Mouse (Mus musculus) lung, embryonic 15.5 days (tissue): Measurements from ENCODE around the gene Myod1. TPM values are rescaled to one million over a fixed set of nuclear protein-coding genes. Genes with fewer than 3 reads are reported as not detected.

Experiments
- ATAC-seq: fragments of 200-750 bp; cut with Nextera tagmentation; 2 replicates; pipeline ENCODE4 v1.8.0; 2017; ENCODE audit warnings: moderate number of reproducible peaks, borderline replicate concordance; ENCODE audit not compliant: low FRiP score, low TSS enrichment; ENCODE audit errors: extremely low read depth
- H3K27ac ChIP-seq: fragments of 300-500 bp; sonication (generic); 2 replicates; pipeline ENCODE4 v1.5.1; 2015; ENCODE audit warnings: moderate library complexity, mild to moderate bottlenecking, inconsistent platforms
- H3K27me3 ChIP-seq: fragments of 300-500 bp; sonication (generic); 2 replicates; pipeline ENCODE4 v1.6.1; 2015; ENCODE audit warnings: inconsistent platforms
- H3K36me3 ChIP-seq: fragments of 300-500 bp; sonication (generic); 2 replicates; pipeline ENCODE4 v1.6.1; 2015; ENCODE audit warnings: inconsistent platforms
- H3K4me1 ChIP-seq: fragments of 300-500 bp; sonication (generic); 2 replicates; pipeline ENCODE4 v1.6.1; 2015; ENCODE audit warnings: inconsistent platforms
- H3K4me2 ChIP-seq: fragments of 300-500 bp; sonication (generic); 2 replicates; pipeline ENCODE4 v1.6.1; 2015; ENCODE audit warnings: inconsistent platforms, mild to moderate bottlenecking, moderate library complexity
- H3K4me3 ChIP-seq: fragments of 300-500 bp; sonication (generic); 2 replicates; pipeline ENCODE4 v1.5.1; 2015; ENCODE audit warnings: mild to moderate bottlenecking, inconsistent platforms
- H3K9ac ChIP-seq: fragments of 300-500 bp; sonication (generic); 2 replicates; pipeline ENCODE4 v1.6.1; 2015; ENCODE audit warnings: inconsistent platforms
- H3K9me3 ChIP-seq: fragments of 300-500 bp; sonication (generic); 2 replicates; pipeline ENCODE4 v1.6.1; 2016; ENCODE audit warnings: inconsistent platforms
- WGBS: fragments of 180-500 bp; shearing (Covaris S2); methylation state at CpG from one replicate; pipeline ENCODE4 v1.1.7; 2015; 5-methylcytosine and 5-hydroxymethylcytosine counted together
- polyA plus RNA-seq: library from polyadenylated mRNA; unstranded; fragments of >200 nt; fragmentation: Nextera tagmentation; extraction: Ambion mirVana; gene quantifications from 2 replicates; pipeline ENCODE4 v1.2.1, GENCODE M21; 2015

The Myod1 gene
- polyA plus RNA-seq, 1 experiment from 2014 or later, result 0.12 TPM

DNA sequence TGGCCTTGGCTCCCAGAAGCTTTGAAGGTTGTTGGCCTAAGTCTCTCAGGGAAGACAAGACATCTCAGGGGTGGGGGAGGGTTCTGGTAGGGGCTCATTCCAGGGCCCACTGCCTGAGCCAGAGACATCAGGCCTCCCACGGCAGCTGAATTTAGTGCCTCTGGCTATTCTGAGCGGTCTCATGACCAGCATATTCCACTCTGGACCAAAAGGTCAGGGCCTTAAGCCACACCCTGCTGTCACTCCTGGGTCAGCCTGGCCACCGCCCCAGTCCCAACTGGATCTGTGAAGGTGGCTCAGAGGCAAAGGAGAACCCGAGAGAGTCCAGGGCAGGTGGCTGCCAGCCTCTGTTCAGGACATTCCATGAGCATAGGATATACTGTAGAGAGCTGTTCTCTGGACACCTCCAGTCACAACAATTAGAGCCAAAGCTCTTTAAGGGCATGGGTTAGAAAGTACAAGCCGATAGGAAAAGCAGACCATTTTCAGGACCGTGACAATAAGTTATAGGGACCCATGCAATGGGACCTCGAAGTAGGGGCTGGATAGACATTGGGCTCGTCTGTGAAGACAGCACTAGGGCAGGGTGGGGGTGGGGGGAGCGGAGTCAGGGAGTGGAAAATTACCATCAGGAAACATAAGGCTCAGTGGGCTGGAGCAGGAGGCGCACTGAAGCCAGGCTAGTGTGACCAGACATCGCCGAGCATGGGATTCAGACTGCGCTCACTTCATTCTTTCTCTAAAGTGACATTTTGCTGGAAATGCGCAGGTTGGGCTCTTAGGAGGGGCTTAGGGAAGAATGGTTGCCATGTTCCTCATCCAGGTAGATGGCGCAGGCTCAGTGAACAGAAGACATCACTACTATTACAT lies 27.6 kb downstream of the Myod1 start:
- no peaks in the 10 kb centered on the region for H3K4me1 ChIP-seq
- no peak overlapping the region for H3K9ac ChIP-seq
- H3K4me3 ChIP-seq, result no peak overlapping the region
- H3K36me3 ChIP-seq, result no peaks in the 10 kb centered on the region
- H3K4me2 ChIP-seq, result no peak overlapping the region
- ATAC-seq, result no peak
- WGBS, result 78% methylated on average over 15 of the region's 15 CpGs
- no peak overlapping the region for H3K27ac ChIP-seq
- no peaks in the 10 kb centered on the region for H3K9me3 ChIP-seq
- peaks cover 16% of the 10 kb centered on the region for H3K27me3 ChIP-seq

GRCm38 (mm10) chr7:46404756-46405155 lies 28.5 kb downstream of the Myod1 start:
- Histone ChIP-seq H3K9ac (no peak overlapping the region), H3K27me3 (peaks cover 7% of the 10 kb centered on the region), H3K4me1 (no peaks in the 10 kb centered on the region), H3K4me2 (no peak overlapping the region), H3K4me3 (no peak overlapping the region), H3K9me3 (no peaks in the 10 kb centered on the region), H3K27ac (no peak overlapping the region), H3K36me3 (no peaks in the 10 kb centered on the region)
- WGBS, result 83% methylated on average over 7 of the region's 7 CpGs
- no peak for ATAC-seq

DNA sequence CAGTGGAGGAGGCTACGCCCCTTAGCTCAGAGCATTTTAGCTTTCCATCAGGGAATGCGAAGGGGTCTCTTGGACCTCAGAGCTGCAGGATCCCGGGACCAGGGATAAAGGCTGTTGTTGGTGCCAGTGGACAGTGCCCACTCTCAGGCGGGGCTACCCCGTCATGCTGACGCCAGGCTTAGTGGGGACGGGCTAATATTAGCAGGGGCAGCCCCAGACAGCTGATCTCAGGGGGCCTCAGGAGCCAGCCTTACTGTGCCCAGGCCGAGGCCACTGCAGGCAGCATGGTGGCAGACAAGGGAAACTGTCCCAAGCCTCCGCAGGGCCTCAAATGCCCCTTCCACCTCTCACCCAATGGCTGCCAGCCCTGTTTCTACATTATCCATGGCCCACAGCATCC lies 32.3 kb downstream of the Myod1 start:
- Histone ChIP-seq H3K27me3 (no peaks in the 10 kb centered on the region), H3K36me3 (no peaks in the 10 kb centered on the region), H3K4me1 (no peaks in the 10 kb centered on the region), H3K9me3 (no peaks in the 10 kb centered on the region), H3K9ac (no peak overlapping the region), H3K4me3 (no peak overlapping the region), H3K27ac (no peak overlapping the region), H3K4me2 (no peak overlapping the region)
- 80% methylated on average over 9 of the region's 9 CpGs for WGBS
- no peak for ATAC-seq

DNA sequence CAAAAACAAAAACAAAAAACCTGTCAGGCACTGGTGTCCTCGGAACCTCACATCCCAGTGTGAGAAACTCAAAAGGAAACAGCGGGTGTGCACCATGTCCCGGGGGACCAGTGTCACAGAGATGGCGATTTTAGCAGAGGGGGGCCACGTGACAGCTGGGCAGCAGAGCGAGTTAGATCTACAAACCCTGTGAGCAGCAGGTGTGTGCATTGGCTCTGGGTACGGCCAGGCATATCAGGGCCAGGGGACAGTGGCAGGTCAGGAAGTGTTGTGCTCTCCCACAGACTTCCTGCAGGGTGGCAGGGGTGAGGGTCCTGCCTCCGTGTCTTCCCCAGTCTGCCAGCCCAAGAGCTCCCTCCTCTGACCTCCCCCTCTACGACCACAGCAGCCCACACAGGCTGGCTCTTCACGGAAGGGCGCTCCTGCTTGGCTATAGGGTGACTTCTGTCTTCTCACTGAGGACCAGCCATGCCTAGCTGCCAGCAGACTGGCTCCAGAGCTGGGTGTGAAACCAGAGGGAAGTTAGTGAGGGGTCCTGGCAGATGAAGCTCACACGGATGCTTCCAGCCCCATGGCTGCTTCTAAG lies 33.0 kb downstream of the Myod1 start:
- H3K27me3 ChIP-seq, result no peaks in the 10 kb centered on the region
- no peaks in the 10 kb centered on the region for H3K9me3 ChIP-seq
- no peak overlapping the region for H3K4me2 ChIP-seq
- no peak overlapping the region for H3K4me3 ChIP-seq
- H3K36me3 ChIP-seq, result no peaks in the 10 kb centered on the region
- H3K27ac ChIP-seq, result no peak overlapping the region
- ATAC-seq, result no peak
- WGBS, result 40% methylated on average over 12 of the region's 12 CpGs
- no peaks in the 10 kb centered on the region for H3K4me1 ChIP-seq
- no peak overlapping the region for H3K9ac ChIP-seq

DNA sequence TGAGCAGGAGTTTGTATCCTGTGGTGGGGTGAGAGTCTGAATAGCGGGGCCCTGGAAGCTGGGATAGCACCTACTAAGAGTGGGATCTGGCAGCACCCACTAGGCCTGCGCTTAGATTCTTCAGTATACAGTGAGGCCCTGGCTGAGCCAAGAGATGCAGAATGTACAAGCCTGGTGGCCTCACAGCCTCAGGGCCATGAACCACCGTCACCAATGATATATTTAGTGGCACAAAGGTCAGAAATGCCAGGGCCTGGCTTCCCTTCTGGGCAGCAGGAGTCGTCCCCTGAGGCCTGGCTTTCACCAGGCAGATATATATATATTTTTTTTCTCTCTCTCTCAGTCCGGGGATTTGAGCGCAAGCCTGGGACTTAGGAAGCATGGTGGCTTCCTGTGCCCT lies 34.5 kb downstream of the Myod1 start:
- H3K36me3 ChIP-seq, result no peaks in the 10 kb centered on the region
- no peak for ATAC-seq
- no peaks in the 10 kb centered on the region for H3K27me3 ChIP-seq
- WGBS, result 68% methylated on average over 6 of the region's 6 CpGs
- no peaks in the 10 kb centered on the region for H3K9me3 ChIP-seq
- H3K27ac ChIP-seq, result no peak overlapping the region
- H3K4me1 ChIP-seq, result no peaks in the 10 kb centered on the region
- no peak overlapping the region for H3K4me3 ChIP-seq
- H3K9ac ChIP-seq, result no peak overlapping the region
- no peak overlapping the region for H3K4me2 ChIP-seq

DNA sequence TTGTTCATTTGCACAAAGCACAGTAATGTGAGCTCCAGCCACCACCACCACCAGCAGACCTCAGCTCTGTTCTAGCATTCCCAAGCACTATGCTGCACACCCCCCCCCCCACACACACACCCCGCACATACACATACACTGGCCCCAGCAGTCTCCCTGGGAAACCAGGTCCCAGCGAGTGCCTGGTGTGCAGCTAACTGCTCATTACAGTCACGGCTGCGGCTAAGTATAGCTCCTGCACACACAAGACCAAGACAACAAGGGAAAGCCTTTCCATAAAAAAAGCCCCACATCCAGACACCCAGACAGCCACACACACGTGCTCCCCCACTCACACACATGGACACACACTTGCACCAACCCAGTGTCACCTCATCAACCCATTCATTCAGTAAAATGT lies 36.5 kb downstream of the Myod1 start:
- Histone ChIP-seq H3K27ac (no peak overlapping the region), H3K9ac (no peak overlapping the region), H3K4me1 (no peaks in the 10 kb centered on the region), H3K4me3 (no peak overlapping the region), H3K36me3 (no peaks in the 10 kb centered on the region), H3K9me3 (no peaks in the 10 kb centered on the region), H3K27me3 (no peaks in the 10 kb centered on the region; the same call in 1 of the 2 replicates), H3K4me2 (no peak overlapping the region)
- WGBS, result 73% methylated on average over 5 of the region's 5 CpGs
- ATAC-seq, result no peak

- Histone ChIP-seq H3K4me2 (no peak overlapping the region), H3K9ac (no peak overlapping the region), H3K27ac (no peak overlapping the region), H3K27me3 (no peaks in the 10 kb centered on the region; the same call in 1 of the 2 replicates), H3K9me3 (no peaks in the 10 kb centered on the region), H3K36me3 (no peaks in the 10 kb centered on the region), H3K4me3 (no peak overlapping the region), H3K4me1 (no peaks in the 10 kb centered on the region)
- no peak for ATAC-seq
- WGBS, result 56% methylated on average over 6 of the region's 6 CpGs
These were observed 37.9 kb downstream of the Myod1 start for GRCm38 (mm10) chr7:46413959-46414725.

DNA sequence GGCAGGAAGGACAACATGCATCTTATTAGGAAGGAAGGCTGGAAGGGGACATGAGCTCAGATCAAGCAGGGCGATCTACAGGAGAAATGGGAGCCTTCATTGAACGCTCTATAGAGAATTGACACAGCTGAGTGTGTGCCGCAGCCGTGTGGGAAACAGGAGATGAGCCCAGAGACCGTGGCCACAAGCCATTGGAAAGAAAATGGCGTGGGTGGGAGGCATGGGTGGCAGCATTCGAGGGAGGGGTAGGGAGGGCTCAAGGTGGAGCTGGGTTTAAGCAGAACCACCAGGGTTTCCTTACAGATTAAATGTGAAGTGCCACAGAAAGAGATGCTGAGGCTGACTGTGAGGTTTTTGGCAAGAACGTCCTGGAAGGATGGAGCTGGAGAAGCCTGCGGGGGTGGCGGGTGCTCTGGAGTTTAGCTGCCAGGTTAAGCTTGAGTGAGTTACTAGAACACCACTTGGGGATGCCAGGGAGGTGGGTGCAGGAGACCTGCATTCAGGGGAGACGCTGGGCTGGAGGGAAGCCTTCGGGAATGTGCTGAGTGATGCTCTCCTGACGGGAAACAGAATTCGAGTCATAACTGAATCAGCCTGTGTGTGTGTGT lies 39.6 kb downstream of the Myod1 start:
- Histone ChIP-seq H3K36me3 (no peaks in the 10 kb centered on the region), H3K27me3 (no peaks in the 10 kb centered on the region; the same call in 1 of the 2 replicates), H3K9me3 (no peaks in the 10 kb centered on the region), H3K4me1 (no peaks in the 10 kb centered on the region), H3K9ac (no peak overlapping the region), H3K4me3 (no peak overlapping the region), H3K27ac (no peak overlapping the region), H3K4me2 (no peak overlapping the region)
- no peak for ATAC-seq
- 69% methylated on average over 14 of the region's 14 CpGs for WGBS

GRCm38 (mm10) chr7:46417467-46417866 lies 41.2 kb downstream of the Myod1 start:
- H3K4me2 ChIP-seq, result no peak overlapping the region
- no peaks in the 10 kb centered on the region for H3K36me3 ChIP-seq
- H3K27me3 ChIP-seq, result no peaks in the 10 kb centered on the region; the same call in 1 of the 2 replicates
- H3K9ac ChIP-seq, result no peak overlapping the region
- no peak for ATAC-seq
- H3K27ac ChIP-seq, result no peak overlapping the region
- 50% methylated on average over 7 of the region's 7 CpGs for WGBS
- H3K4me1 ChIP-seq, result no peaks in the 10 kb centered on the region
- no peak overlapping the region for H3K4me3 ChIP-seq
- no peaks in the 10 kb centered on the region for H3K9me3 ChIP-seq

GRCm38 (mm10) chr7:46418102-46418622 lies 41.9 kb downstream of the Myod1 start:
- H3K27ac ChIP-seq, result no peak overlapping the region
- no peak overlapping the region for H3K9ac ChIP-seq
- no peak for ATAC-seq
- H3K4me3 ChIP-seq, result no peak overlapping the region
- no peaks in the 10 kb centered on the region for H3K9me3 ChIP-seq
- H3K27me3 ChIP-seq, result no peaks in the 10 kb centered on the region; the same call in 1 of the 2 replicates
- WGBS, result 59% methylated on average over 16 of the region's 16 CpGs
- H3K36me3 ChIP-seq, result no peaks in the 10 kb centered on the region
- H3K4me2 ChIP-seq, result no peak overlapping the region
- no peaks in the 10 kb centered on the region for H3K4me1 ChIP-seq

- ATAC-seq, result no peak
- no peaks in the 10 kb centered on the region for H3K9me3 ChIP-seq
- no peak overlapping the region for H3K9ac ChIP-seq
- H3K27me3 ChIP-seq, result no peaks in the 10 kb centered on the region; the same call in 1 of the 2 replicates
- H3K36me3 ChIP-seq, result no peaks in the 10 kb centered on the region
- no peak overlapping the region for H3K4me3 ChIP-seq
- 26% methylated on average over 5 of the region's 5 CpGs for WGBS
- no peaks in the 10 kb centered on the region for H3K4me1 ChIP-seq
- no peak overlapping the region for H3K27ac ChIP-seq
- no peak overlapping the region for H3K4me2 ChIP-seq
These were observed 45.3 kb downstream of the Myod1 start for GRCm38 (mm10) chr7:46421535-46421934.
